Comparison of ENCODE assay signal across 14 mouse cellular contexts in genomic region chr2:160786333-160786732, GRCm38 (mm10). TPM values are rescaled to one million over a fixed set of nuclear protein-coding genes. Genes with fewer than 3 reads are reported as not detected.
DNase-seq lines count a peak whose midpoint lies in the region; ATAC-seq and TF ChIP-seq lines count a peak whose summit lies in the region.
"Had no signal": no experiment of that assay in that cellular context is flagged by ENCODE, and none has a peak within 500 bp of the region (broad histone marks: within the 10 kb centered on the region; RNA-seq: fewer than 3 reads in every experiment).

No protein-coding gene starts in this region.

- peaks cover 9% of the 10 kb centered on the region for H3K4me1 ChIP-seq in heart, adult 2 months (ENCODE audit: control insufficient read depth, insufficient read depth, low read length)
- H3K4me1 ChIP-seq in midbrain, embryonic 14.5 days (ENCODE audit: control insufficient read depth, insufficient read depth, low read length), result 0 out of 2 replicates have a peak, but pooled peaks cover 3% of the 10 kb centered on the region
- H3K4me1 ChIP-seq in midbrain, embryonic 10.5 days, result no peaks in the 10 kb centered on the region
- peaks cover 7% of the 10 kb centered on the region; the same call in 1 of the 2 replicates for H3K4me1 ChIP-seq in forebrain, embryonic 16.5 days (replicated peaks; ENCODE audit: control insufficient read depth, insufficient read depth, low read length)
- peaks cover 23% of the 10 kb centered on the region for H3K4me1 ChIP-seq in neural tube, embryonic 15.5 days
- H3K4me1 ChIP-seq: intestine, embryonic 15.5 days had no signal

- TF ChIP-seq CTCF in heart, adult 2 months (IDR thresholded peaks at IDR 0.05), result no peak

- no peak for TF ChIP-seq EP300 in heart, adult 2 months (IDR thresholded peaks at IDR 0.05; ENCODE audit: insufficient read depth, low read depth, low read length)

- no peak for DNase-seq in heart, adult 2 months
- DNase-seq in heart, postnatal 14 days, result no peak
- peak; percentile 58 for DNase-seq in midbrain, embryonic 14.5 days
- no peak for DNase-seq in midbrain, embryonic 10.5 days (ENCODE audit: low spot score)
- no peak for DNase-seq in lung, postnatal 36 days
- DNase-seq: adrenal gland, adult 2 months; cerebellum, adult 8-10 months; embryo, embryonic 11 days; heart, adult 18-20 months; lung, adult 2 months had no signal

- intact Hi-C loops in heart, adult 2 months (cut with DNase I), result no loop called here
- intact Hi-C loops in heart, postnatal 14 days (cut with DNase I), result no loop called here

- no peaks in the 10 kb centered on the region for H3K9me3 ChIP-seq in midbrain, embryonic 14.5 days (ENCODE audit: control insufficient read depth, low read length)
- no peaks in the 10 kb centered on the region for H3K9me3 ChIP-seq in midbrain, embryonic 10.5 days (replicated peaks)
- no peaks in the 10 kb centered on the region for H3K9me3 ChIP-seq in forebrain, embryonic 16.5 days (ENCODE audit: control insufficient read depth, low read length)
- H3K9me3 ChIP-seq in neural tube, embryonic 15.5 days (replicated peaks), result no peaks in the 10 kb centered on the region
- H3K9me3 ChIP-seq: intestine, embryonic 15.5 days had no signal

- no peak for TF ChIP-seq POLR2A in heart, adult 2 months (IDR thresholded peaks at IDR 0.05; ENCODE audit: insufficient read depth, low read depth, low read length)

- H3K9ac ChIP-seq in heart, adult 2 months (ENCODE audit: low read depth, low read length), result no peak overlapping the region
- H3K9ac ChIP-seq in midbrain, embryonic 14.5 days (replicated peaks; ENCODE audit: low read length), result no peak overlapping the region
- no peak overlapping the region for H3K9ac ChIP-seq in forebrain, embryonic 16.5 days (replicated peaks; ENCODE audit: low read depth, low read length)
- H3K9ac ChIP-seq in neural tube, embryonic 15.5 days (replicated peaks), result no peak overlapping the region
- H3K9ac ChIP-seq: intestine, embryonic 15.5 days had no signal

- H3K4me2 ChIP-seq in midbrain, embryonic 14.5 days (ENCODE audit: low read length), result no peak overlapping the region
- no peak overlapping the region for H3K4me2 ChIP-seq in forebrain, embryonic 16.5 days (ENCODE audit: low read length)
- H3K4me2 ChIP-seq in neural tube, embryonic 15.5 days, result no peak overlapping the region
- H3K4me2 ChIP-seq: intestine, embryonic 15.5 days had no signal

- H3K4me3 ChIP-seq in heart, adult 2 months, result no peak overlapping the region
- H3K4me3 ChIP-seq in midbrain, embryonic 14.5 days (replicated peaks; ENCODE audit: low read depth, low read length), result no peak overlapping the region
- no peak overlapping the region for H3K4me3 ChIP-seq in midbrain, embryonic 10.5 days
- no peak overlapping the region for H3K4me3 ChIP-seq in forebrain, embryonic 16.5 days (replicated peaks; ENCODE audit: low read length)
- H3K4me3 ChIP-seq in neural tube, embryonic 15.5 days (replicated peaks), result no peak overlapping the region
- H3K4me3 ChIP-seq: intestine, embryonic 15.5 days had no signal

- no peaks in the 10 kb centered on the region for H3K27me3 ChIP-seq in heart, adult 2 months (ENCODE audit: control insufficient read depth, insufficient read depth, low read length)
- H3K27me3 ChIP-seq in midbrain, embryonic 14.5 days (ENCODE audit: control insufficient read depth, insufficient read depth, low read length), result no peaks in the 10 kb centered on the region
- no peaks in the 10 kb centered on the region for H3K27me3 ChIP-seq in midbrain, embryonic 10.5 days (ENCODE audit: low read depth, poor library complexity, severe bottlenecking)
- H3K27me3 ChIP-seq in forebrain, embryonic 16.5 days (replicated peaks; ENCODE audit: control insufficient read depth, insufficient read depth, low read length), result no peaks in the 10 kb centered on the region
- no peaks in the 10 kb centered on the region for H3K27me3 ChIP-seq in neural tube, embryonic 15.5 days (replicated peaks)
- H3K27me3 ChIP-seq: intestine, embryonic 15.5 days had no signal

- ATAC-seq in midbrain, embryonic 14.5 days (ENCODE audit: low FRiP score, low TSS enrichment), result no peak
- ATAC-seq in forebrain, embryonic 16.5 days, result peak; percentile 90
- peak; percentile 83 for ATAC-seq in neural tube, embryonic 15.5 days (ENCODE audit: low FRiP score)
- ATAC-seq: intestine, embryonic 15.5 days had no signal

- WGBS in heart, adult 2 months, result 69% methylated on average over 1 of the region's 1 CpGs
- WGBS in midbrain, embryonic 14.5 days, result 76% methylated on average over 1 of the region's 1 CpGs
- 76% methylated on average over 1 of the region's 1 CpGs for WGBS in midbrain, embryonic 10.5 days
- 36% methylated on average over 1 of the region's 1 CpGs for WGBS in forebrain, embryonic 16.5 days
- WGBS in neural tube, embryonic 15.5 days, result 52% methylated on average over 1 of the region's 1 CpGs

- H3K36me3 ChIP-seq in heart, adult 2 months (ENCODE audit: control insufficient read depth, insufficient read depth, low read length), result peaks cover 15% of the 10 kb centered on the region
- H3K36me3 ChIP-seq in midbrain, embryonic 14.5 days (ENCODE audit: control insufficient read depth, insufficient read depth, low read length), result peaks cover 7% of the 10 kb centered on the region
- peaks cover 6% of the 10 kb centered on the region; the same call in 1 of the 2 replicates for H3K36me3 ChIP-seq in midbrain, embryonic 10.5 days
- H3K36me3 ChIP-seq in forebrain, embryonic 16.5 days (ENCODE audit: control insufficient read depth, insufficient read depth), result no peaks in the 10 kb centered on the region
- H3K36me3 ChIP-seq in neural tube, embryonic 15.5 days, result peaks cover 6% of the 10 kb centered on the region; the same call in 1 of the 2 replicates
- H3K36me3 ChIP-seq: intestine, embryonic 15.5 days had no signal

- peaks cover 2% of the 10 kb centered on the region for H3K79me2 ChIP-seq in heart, adult 2 months (replicated peaks; ENCODE audit: control insufficient read depth, insufficient read depth, low read length)

- peak overlapping the region; percentile 8; the same call in 1 of the 2 replicates for H3K27ac ChIP-seq in heart, adult 2 months
- H3K27ac ChIP-seq in midbrain, embryonic 14.5 days (replicated peaks; ENCODE audit: low read depth, low read length), result peak overlapping the region; percentile 15; the same call in 1 of the 2 replicates
- no peak overlapping the region for H3K27ac ChIP-seq in midbrain, embryonic 10.5 days (replicated peaks)
- peak overlapping the region; percentile 26 for H3K27ac ChIP-seq in forebrain, embryonic 16.5 days (ENCODE audit: low read length)
- peak overlapping the region; percentile 76 for H3K27ac ChIP-seq in neural tube, embryonic 15.5 days (replicated peaks)
- H3K27ac ChIP-seq: intestine, embryonic 15.5 days; macrophage had no signal

RNA-seq across cellular contexts. Expression of gene Plcg1, which starts 55.2 kb away (rescaled TPM):
- 10 to 100 TPM; 56.4 to 67.2 TPM for total RNA-seq in heart, adult 2 months (2021)
- 45.8 and 66.5 TPM in 2 replicates for polyA plus RNA-seq in heart, adult 2 months (2012; rRNA removed)
- total RNA-seq in heart, postnatal 14 days (2021), result 10 to 100 TPM; 85.7 to 94.4 TPM
- 51.7 and 68.8 TPM in 2 replicates for polyA plus RNA-seq in midbrain, embryonic 14.5 days (2014; fragmentation: Nextera tagmentation; extraction: Ambion mirVana)
- polyA plus RNA-seq in midbrain, embryonic 10.5 days (2016; fragmentation: Nextera tagmentation; extraction: Ambion mirVana), result 57.4 and 68.9 TPM in 2 replicates
- polyA plus RNA-seq in forebrain, embryonic 16.5 days (2015; fragmentation: Nextera tagmentation; extraction: Ambion mirVana), result 83.2 and 84.4 TPM in 2 replicates
- 47.2 and 49.5 TPM in 2 replicates for polyA plus RNA-seq in neural tube, embryonic 15.5 days (2015; fragmentation: Nextera tagmentation; extraction: Ambion mirVana)
